Mouse (Mus musculus): Measurements from ENCODE around the gene Ptcd3. TPM values are rescaled to one million over a fixed set of nuclear protein-coding genes. Genes with fewer than 3 reads are reported as not detected.
A peak's percentile ranks its signal among the peaks of the same experiment; 100 is the strongest.

Gene Ptcd3
- polyA plus RNA-seq, 1 experiment = 4.3 TPM

- TF ChIP-seq POLR2A (IDR thresholded peaks at IDR 0.05; ENCODE audit: low read depth, low read length) (no peak), CTCF (IDR thresholded peaks at IDR 0.05; ENCODE audit: extremely low read depth, insufficient read length, insufficient replicate concordance, low read depth, low read length) (no peak)
- no peaks in the 10 kb centered on the region for H3K27me3 ChIP-seq (ENCODE audit: control insufficient read depth, insufficient read depth, low read length)
- peaks cover 15% of the 10 kb centered on the region for H3K36me3 ChIP-seq (ENCODE audit: control insufficient read depth, insufficient read depth, low read length)
- H3K4me1 ChIP-seq (ENCODE audit: control insufficient read depth, insufficient read depth, insufficient read length, low read length) = no peaks in the 10 kb centered on the region
- no peak overlapping the region for H3K4me3 ChIP-seq (ENCODE audit: low read depth, low read length)
- 57% methylated on average over 5 of the region's 5 CpGs for WGBS
- H3K27ac ChIP-seq (ENCODE audit: insufficient read depth, low read depth, low read length) = no peak overlapping the region
Observed at GRCm38 (mm10) chr6:71911686-71912450, 3.3 kb upstream of the Ptcd3 start.

- Histone ChIP-seq H3K4me1 (ENCODE audit: control insufficient read depth, insufficient read depth, insufficient read length, low read length) (no peaks in the 10 kb centered on the region), H3K4me3 (ENCODE audit: low read depth, low read length) (peak overlapping the region; percentile 79), H3K36me3 (ENCODE audit: control insufficient read depth, insufficient read depth, low read length) (peaks cover 6% of the 10 kb centered on the region), H3K27ac (ENCODE audit: insufficient read depth, low read depth, low read length) (no peak overlapping the region), H3K27me3 (ENCODE audit: control insufficient read depth, insufficient read depth, low read length) (no peaks in the 10 kb centered on the region)
- TF ChIP-seq CTCF (IDR thresholded peaks at IDR 0.05; ENCODE audit: extremely low read depth, insufficient read length, insufficient replicate concordance, low read depth, low read length) = no peak
- TF ChIP-seq POLR2A (IDR thresholded peaks at IDR 0.05; ENCODE audit: low read depth, low read length) = no peak
- WGBS = 44% methylated on average over 6 of the region's 6 CpGs
Observed at GRCm38 (mm10) chr6:71909840-71910239, 1.3 kb upstream of the Ptcd3 start.

GRCm38 (mm10) chr6:71909384-71909783 is 834 bp upstream of the Ptcd3 start:
- 10% methylated on average over 10 of the region's 10 CpGs for WGBS
- Histone ChIP-seq H3K27me3 (ENCODE audit: control insufficient read depth, insufficient read depth, low read length) (no peaks in the 10 kb centered on the region), H3K36me3 (ENCODE audit: control insufficient read depth, insufficient read depth, low read length) (peaks cover 9% of the 10 kb centered on the region), H3K4me1 (ENCODE audit: control insufficient read depth, insufficient read depth, insufficient read length, low read length) (no peaks in the 10 kb centered on the region), H3K4me3 (ENCODE audit: low read depth, low read length) (peak overlapping the region; percentile 79), H3K27ac (ENCODE audit: insufficient read depth, low read depth, low read length) (no peak overlapping the region)
- TF ChIP-seq POLR2A (IDR thresholded peaks at IDR 0.05; ENCODE audit: low read depth, low read length) (no peak), CTCF (IDR thresholded peaks at IDR 0.05; ENCODE audit: extremely low read depth, insufficient read length, insufficient replicate concordance, low read depth, low read length) (no peak)

- Histone ChIP-seq H3K36me3 (ENCODE audit: control insufficient read depth, insufficient read depth, low read length) (peaks cover 12% of the 10 kb centered on the region), H3K4me1 (ENCODE audit: control insufficient read depth, insufficient read depth, insufficient read length, low read length) (no peaks in the 10 kb centered on the region), H3K27ac (ENCODE audit: insufficient read depth, low read depth, low read length) (no peak overlapping the region), H3K27me3 (ENCODE audit: control insufficient read depth, insufficient read depth, low read length) (no peaks in the 10 kb centered on the region), H3K4me3 (ENCODE audit: low read depth, low read length) (peak overlapping the region; percentile 43; the same call in 1 of the 2 replicates)
- no peak for TF ChIP-seq POLR2A (IDR thresholded peaks at IDR 0.05; ENCODE audit: low read depth, low read length)
- no peak for TF ChIP-seq CTCF (IDR thresholded peaks at IDR 0.05; ENCODE audit: extremely low read depth, insufficient read length, insufficient replicate concordance, low read depth, low read length)
- 2% methylated on average over 4 of the region's 4 CpGs for WGBS
Observed at GRCm38 (mm10) chr6:71907702-71908235, 781 bp downstream of the Ptcd3 start.

- no peak overlapping the region for H3K27ac ChIP-seq (ENCODE audit: insufficient read depth, low read depth, low read length)
- no peaks in the 10 kb centered on the region for H3K27me3 ChIP-seq (ENCODE audit: control insufficient read depth, insufficient read depth, low read length)
- TF ChIP-seq CTCF (IDR thresholded peaks at IDR 0.05; ENCODE audit: extremely low read depth, insufficient read length, insufficient replicate concordance, low read depth, low read length) = no peak
- TF ChIP-seq POLR2A (IDR thresholded peaks at IDR 0.05; ENCODE audit: low read depth, low read length) = no peak
- no peak overlapping the region for H3K4me3 ChIP-seq (ENCODE audit: low read depth, low read length)
- 74% methylated on average over 4 of the region's 4 CpGs for WGBS
- H3K36me3 ChIP-seq (ENCODE audit: control insufficient read depth, insufficient read depth, low read length) = peaks cover 63% of the 10 kb centered on the region
- no peaks in the 10 kb centered on the region for H3K4me1 ChIP-seq (ENCODE audit: control insufficient read depth, insufficient read depth, insufficient read length, low read length)
Observed at GRCm38 (mm10) chr6:71893263-71893662, 15.3 kb downstream of the Ptcd3 start.

- Histone ChIP-seq H3K4me1 (ENCODE audit: control insufficient read depth, insufficient read depth, insufficient read length, low read length) (no peaks in the 10 kb centered on the region), H3K27ac (ENCODE audit: insufficient read depth, low read depth, low read length) (no peak overlapping the region), H3K27me3 (ENCODE audit: control insufficient read depth, insufficient read depth, low read length) (no peaks in the 10 kb centered on the region), H3K36me3 (ENCODE audit: control insufficient read depth, insufficient read depth, low read length) (peaks cover 68% of the 10 kb centered on the region), H3K4me3 (ENCODE audit: low read depth, low read length) (no peak overlapping the region)
- TF ChIP-seq POLR2A (IDR thresholded peaks at IDR 0.05; ENCODE audit: low read depth, low read length) = no peak
- no peak for TF ChIP-seq CTCF (IDR thresholded peaks at IDR 0.05; ENCODE audit: extremely low read depth, insufficient read length, insufficient replicate concordance, low read depth, low read length)
- WGBS = 94% methylated on average over 3 of the region's 3 CpGs
Observed at GRCm38 (mm10) chr6:71877965-71878760, 30.4 kb downstream of the Ptcd3 start.

GRCm38 (mm10) chr6:71871396-71871795 is 37.2 kb downstream of the Ptcd3 start:
- no peaks in the 10 kb centered on the region for H3K27me3 ChIP-seq (ENCODE audit: control insufficient read depth, insufficient read depth, low read length)
- no peaks in the 10 kb centered on the region for H3K4me1 ChIP-seq (ENCODE audit: control insufficient read depth, insufficient read depth, insufficient read length, low read length)
- no peak overlapping the region for H3K27ac ChIP-seq (ENCODE audit: insufficient read depth, low read depth, low read length)
- no peak overlapping the region for H3K4me3 ChIP-seq (ENCODE audit: low read depth, low read length)
- peaks cover 66% of the 10 kb centered on the region for H3K36me3 ChIP-seq (ENCODE audit: control insufficient read depth, insufficient read depth, low read length)
- 89% methylated on average over 9 of the region's 9 CpGs for WGBS
- TF ChIP-seq POLR2A (IDR thresholded peaks at IDR 0.05; ENCODE audit: low read depth, low read length) (no peak), CTCF (IDR thresholded peaks at IDR 0.05; ENCODE audit: extremely low read depth, insufficient read length, insufficient replicate concordance, low read depth, low read length) (no peak)

All from small intestine, adult 2 months (tissue).